Mouse (Mus musculus) embryonic fibroblast, embryonic 13.5 days (primary cell): Measurements from ENCODE around the gene 1700014D04Rik.

Experiments
- CTCF ChIP-seq: IDR thresholded peaks from 2 replicates; pipeline ENCODE4 v1.5.1; 2011; ENCODE audit warnings: mild to moderate bottlenecking, control low read depth, low read length, moderate library complexity, borderline replicate concordance; ENCODE audit not compliant: insufficient read depth
- POLR2A ChIP-seq: IDR thresholded peaks from 2 replicates; pipeline ENCODE4 v1.6.1; 2011; ENCODE audit warnings: low read depth, mild to moderate bottlenecking, control low read depth, low read length, moderate library complexity

GRCm38 (mm10) chr13:59694008-59694407, 52.5 kb downstream of the 1700014D04Rik start, which contains the start of gene 4921517D22Rik:
- no peak for TF ChIP-seq POLR2A
- no peak for TF ChIP-seq CTCF
